Mouse (Mus musculus): Measurements from ENCODE around the gene Aqp11. TPM values are rescaled to one million over a fixed set of nuclear protein-coding genes. Genes with fewer than 3 reads are reported as not detected.

Gene Aqp11
- polyA plus RNA-seq, 1 experiment from 2014 or later, result 20.7 TPM

GRCm38 (mm10) chr7:97769020-97769419, 30.9 kb upstream of the Aqp11 start:
- no peaks in the 10 kb centered on the region for H3K9me3 ChIP-seq (replicated peaks; ENCODE audit: control insufficient read depth, low read length)
- WGBS, result 65% methylated on average over 4 of the region's 4 CpGs
- no peak for ATAC-seq (ENCODE audit: insufficient read depth, low FRiP score)
- H3K4me2 ChIP-seq (ENCODE audit: low read depth, low read length), result no peak overlapping the region
- H3K4me3 ChIP-seq (replicated peaks; ENCODE audit: low read length), result no peak overlapping the region
- no peaks in the 10 kb centered on the region for H3K4me1 ChIP-seq (ENCODE audit: control insufficient read depth, insufficient read depth, low read length)
- no peaks in the 10 kb centered on the region for H3K36me3 ChIP-seq (ENCODE audit: control insufficient read depth, insufficient read depth, low read length)
- no peak overlapping the region for H3K9ac ChIP-seq (ENCODE audit: low read length)
- H3K27me3 ChIP-seq (ENCODE audit: control insufficient read depth, insufficient read depth, low read length), result no peaks in the 10 kb centered on the region
- H3K27ac ChIP-seq (ENCODE audit: low read length), result no peak overlapping the region

GRCm38 (mm10) chr7:97767841-97768240, 29.8 kb upstream of the Aqp11 start:
- Histone ChIP-seq H3K4me1 (ENCODE audit: control insufficient read depth, insufficient read depth, low read length) (no peaks in the 10 kb centered on the region), H3K36me3 (ENCODE audit: control insufficient read depth, insufficient read depth, low read length) (no peaks in the 10 kb centered on the region), H3K4me3 (replicated peaks; ENCODE audit: low read length) (no peak overlapping the region), H3K27ac (ENCODE audit: low read length) (no peak overlapping the region), H3K27me3 (ENCODE audit: control insufficient read depth, insufficient read depth, low read length) (no peaks in the 10 kb centered on the region), H3K4me2 (ENCODE audit: low read depth, low read length) (no peak overlapping the region), H3K9me3 (replicated peaks; ENCODE audit: control insufficient read depth, low read length) (no peaks in the 10 kb centered on the region), H3K9ac (ENCODE audit: low read length) (no peak overlapping the region)
- WGBS, result 64% methylated on average over 8 of the region's 8 CpGs
- no peak for ATAC-seq (ENCODE audit: insufficient read depth, low FRiP score)

DNA sequence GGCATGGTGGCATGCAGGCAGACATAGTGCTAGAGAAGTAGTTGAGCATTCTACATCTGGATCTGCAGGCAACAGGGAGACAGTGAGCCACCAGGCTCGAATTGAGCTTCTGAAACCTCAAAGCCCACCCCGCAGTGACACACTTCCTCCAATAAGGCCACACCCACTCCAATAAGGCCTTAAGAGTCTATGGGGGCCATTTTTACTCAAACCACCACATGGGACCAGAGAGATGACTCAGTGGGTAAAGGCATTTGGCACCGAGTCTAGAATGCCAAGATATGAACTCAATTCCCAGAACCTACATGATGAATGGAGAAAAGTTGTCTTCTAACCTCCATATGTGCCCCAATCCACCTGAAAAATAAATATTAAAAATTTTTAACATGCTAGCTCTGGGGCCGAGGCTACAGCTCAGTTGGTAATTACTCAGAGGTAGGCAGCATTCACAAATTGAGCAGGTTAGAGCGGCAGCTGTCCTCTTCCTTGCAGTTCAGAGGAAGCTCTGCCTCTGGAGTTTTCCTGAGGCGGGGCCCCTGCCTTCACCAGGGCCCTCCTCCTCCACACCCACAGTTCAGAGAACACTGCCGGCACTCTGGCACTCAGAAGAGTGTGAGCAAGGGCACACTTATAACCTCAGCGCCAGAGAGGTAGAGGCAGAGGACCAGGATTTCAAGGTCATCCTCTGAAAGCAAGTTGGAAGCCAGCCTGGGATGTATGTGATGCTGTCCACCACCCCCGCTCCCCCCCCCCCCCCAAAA, 28.5 kb upstream of the Aqp11 start:
- Histone ChIP-seq H3K27me3 (ENCODE audit: control insufficient read depth, insufficient read depth, low read length) (no peaks in the 10 kb centered on the region), H3K4me3 (replicated peaks; ENCODE audit: low read length) (no peak overlapping the region), H3K4me1 (ENCODE audit: control insufficient read depth, insufficient read depth, low read length) (no peaks in the 10 kb centered on the region), H3K36me3 (ENCODE audit: control insufficient read depth, insufficient read depth, low read length) (no peaks in the 10 kb centered on the region), H3K4me2 (ENCODE audit: low read depth, low read length) (no peak overlapping the region), H3K9ac (ENCODE audit: low read length) (no peak overlapping the region), H3K9me3 (replicated peaks; ENCODE audit: control insufficient read depth, low read length) (no peaks in the 10 kb centered on the region), H3K27ac (ENCODE audit: low read length) (no peak overlapping the region)
- ATAC-seq (ENCODE audit: insufficient read depth, low FRiP score), result peak; percentile 73
- 62% methylated on average over 9 of the region's 9 CpGs for WGBS

GRCm38 (mm10) chr7:97765963-97766347, 27.9 kb upstream of the Aqp11 start:
- 73% methylated on average over 5 of the region's 5 CpGs for WGBS
- no peak for ATAC-seq (ENCODE audit: insufficient read depth, low FRiP score)
- no peak overlapping the region for H3K4me2 ChIP-seq (ENCODE audit: low read depth, low read length)

DNA sequence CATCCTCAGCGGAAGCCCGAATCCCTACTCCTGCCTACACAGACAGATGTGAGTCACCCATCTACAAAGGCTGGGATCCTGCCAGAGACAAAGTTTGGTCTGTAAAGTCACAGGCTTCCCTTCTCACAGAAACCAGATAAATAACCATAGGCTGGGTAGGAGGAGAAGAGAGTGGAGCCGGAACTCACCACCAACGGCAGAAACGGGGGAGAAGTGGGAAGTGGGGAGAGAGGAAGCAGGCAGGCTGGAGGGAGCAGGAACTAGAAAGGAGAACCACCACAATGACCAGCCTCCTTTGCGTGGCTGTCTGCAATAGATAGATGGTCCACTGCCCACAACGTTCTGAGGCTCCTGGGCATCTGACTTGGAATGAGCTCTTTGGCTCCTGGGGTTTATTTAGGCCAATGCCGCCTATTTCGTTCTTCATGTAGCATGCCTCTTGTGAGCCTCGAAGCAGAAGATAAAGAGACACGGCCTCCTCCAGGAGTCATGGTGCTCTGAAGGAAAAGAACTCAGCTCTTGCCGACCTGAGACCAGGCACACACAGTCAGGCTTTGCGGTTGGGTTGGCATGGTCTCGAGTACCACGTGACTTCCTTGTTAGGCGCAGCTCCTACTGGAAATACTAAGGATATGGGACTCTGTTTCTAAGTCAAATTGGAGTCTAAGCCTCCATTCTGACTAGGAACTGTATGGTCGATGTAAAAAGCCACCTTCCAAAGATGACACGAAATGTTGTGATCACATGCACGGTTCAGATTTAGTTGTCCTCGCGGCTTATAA, 27.3 kb upstream of the Aqp11 start:
- no peak overlapping the region for H3K4me3 ChIP-seq (replicated peaks; ENCODE audit: low read length)
- 82% methylated on average over 21 of the region's 21 CpGs for WGBS
- H3K9me3 ChIP-seq (replicated peaks; ENCODE audit: control insufficient read depth, low read length), result no peaks in the 10 kb centered on the region
- no peaks in the 10 kb centered on the region for H3K4me1 ChIP-seq (ENCODE audit: control insufficient read depth, insufficient read depth, low read length)
- no peaks in the 10 kb centered on the region for H3K36me3 ChIP-seq (ENCODE audit: control insufficient read depth, insufficient read depth, low read length)
- ATAC-seq (ENCODE audit: insufficient read depth, low FRiP score), result no peak
- no peak overlapping the region for H3K4me2 ChIP-seq (ENCODE audit: low read depth, low read length)
- no peak overlapping the region for H3K9ac ChIP-seq (ENCODE audit: low read length)
- no peaks in the 10 kb centered on the region for H3K27me3 ChIP-seq (ENCODE audit: control insufficient read depth, insufficient read depth, low read length)
- H3K27ac ChIP-seq (ENCODE audit: low read length), result no peak overlapping the region

More at GRCm38 (mm10) chr7:97765963-97766347, 27.9 kb upstream of the Aqp11 start:
- Histone ChIP-seq H3K27me3 (ENCODE audit: control insufficient read depth, insufficient read depth, low read length) (no peaks in the 10 kb centered on the region), H3K4me1 (ENCODE audit: control insufficient read depth, insufficient read depth, low read length) (no peaks in the 10 kb centered on the region), H3K27ac (ENCODE audit: low read length) (no peak overlapping the region), H3K9me3 (replicated peaks; ENCODE audit: control insufficient read depth, low read length) (no peaks in the 10 kb centered on the region), H3K9ac (ENCODE audit: low read length) (no peak overlapping the region), H3K36me3 (ENCODE audit: control insufficient read depth, insufficient read depth, low read length) (no peaks in the 10 kb centered on the region), H3K4me3 (replicated peaks; ENCODE audit: low read length) (no peak overlapping the region)

DNA sequence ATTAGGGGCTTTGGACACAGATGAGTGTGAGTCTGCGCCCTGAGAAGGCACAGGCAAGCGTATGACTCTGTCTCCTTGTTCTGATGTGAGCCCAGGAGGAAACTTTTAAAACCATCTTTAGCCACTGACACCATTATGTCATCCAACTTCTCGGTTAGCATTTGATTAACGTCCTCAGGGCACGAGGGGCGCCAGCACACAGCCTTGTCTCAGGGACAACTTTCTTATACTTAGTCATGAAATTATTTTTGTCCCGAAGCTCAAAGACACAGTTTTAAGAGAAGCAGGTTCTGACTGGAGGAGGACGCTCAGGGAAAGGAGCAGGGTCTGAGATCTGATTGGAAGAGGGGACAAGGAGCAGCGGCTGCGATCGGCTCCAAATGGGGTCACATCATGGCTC, 26.5 kb upstream of the Aqp11 start:
- ATAC-seq (ENCODE audit: insufficient read depth, low FRiP score), result no peak
- H3K9ac ChIP-seq (ENCODE audit: low read length), result no peak overlapping the region
- WGBS, result 75% methylated on average over 11 of the region's 11 CpGs

DNA sequence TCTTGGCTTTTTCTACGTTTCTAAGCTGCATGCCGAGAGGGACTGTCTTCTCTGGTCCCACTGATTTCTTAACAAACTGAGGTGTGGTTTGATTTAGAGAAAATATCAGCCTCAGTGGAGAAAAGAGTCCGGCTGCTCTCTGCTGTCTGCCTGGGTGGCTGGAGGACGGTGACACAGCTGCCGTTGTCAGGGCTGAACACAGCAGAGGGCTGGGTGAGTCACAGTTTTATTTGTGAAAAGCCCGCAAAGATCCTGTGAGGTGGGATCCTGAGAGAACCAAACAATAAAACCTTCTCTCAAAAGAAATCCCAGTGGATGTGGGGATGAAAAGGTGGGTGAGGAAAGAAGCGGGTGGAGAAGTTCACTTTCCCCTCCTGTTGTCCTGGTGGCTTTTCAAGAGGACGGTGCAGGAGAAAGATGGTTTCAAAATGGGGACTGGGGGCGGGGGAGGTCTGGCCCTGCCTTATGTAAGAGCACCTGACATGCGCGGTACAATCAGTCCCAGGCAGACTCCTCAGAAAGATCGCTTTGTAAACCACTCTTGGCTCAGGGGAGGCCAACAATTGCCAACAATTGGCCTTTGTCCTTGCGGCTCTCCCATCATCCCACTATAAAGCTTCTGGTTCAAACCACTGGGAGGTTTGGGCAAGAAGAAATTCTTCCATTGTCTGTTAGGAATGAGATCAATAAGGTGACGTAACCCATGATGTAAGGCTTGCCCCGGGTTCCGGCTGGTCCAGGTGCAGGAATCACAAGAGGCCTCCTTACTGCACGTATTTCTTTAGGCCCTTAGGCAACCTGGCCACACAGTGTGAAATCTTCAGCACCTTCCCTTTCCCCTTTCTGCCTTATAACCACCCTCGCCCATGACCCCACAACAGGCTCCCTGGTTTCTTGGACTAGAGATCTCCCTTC, 19.1 kb upstream of the Aqp11 start:
- no peak overlapping the region for H3K27ac ChIP-seq (ENCODE audit: low read length)
- no peak overlapping the region for H3K9ac ChIP-seq (ENCODE audit: low read length)
- no peaks in the 10 kb centered on the region for H3K4me1 ChIP-seq (ENCODE audit: control insufficient read depth, insufficient read depth, low read length)
- H3K9me3 ChIP-seq (replicated peaks; ENCODE audit: control insufficient read depth, low read length), result no peaks in the 10 kb centered on the region
- ATAC-seq (ENCODE audit: insufficient read depth, low FRiP score), result peak; percentile 47; the same call in 1 of the 2 replicates
- H3K36me3 ChIP-seq (ENCODE audit: control insufficient read depth, insufficient read depth, low read length), result no peaks in the 10 kb centered on the region
- no peaks in the 10 kb centered on the region for H3K27me3 ChIP-seq (ENCODE audit: control insufficient read depth, insufficient read depth, low read length)
- WGBS, result 56% methylated on average over 18 of the region's 18 CpGs
- H3K4me3 ChIP-seq (replicated peaks; ENCODE audit: low read length), result no peak overlapping the region
- H3K4me2 ChIP-seq (ENCODE audit: low read depth, low read length), result peak overlapping the region; percentile 2; the same call in 1 of the 2 replicates

More for the DNA sequence above, 26.5 kb upstream of the Aqp11 start:
- Histone ChIP-seq H3K27me3 (ENCODE audit: control insufficient read depth, insufficient read depth, low read length) (no peaks in the 10 kb centered on the region), H3K27ac (ENCODE audit: low read length) (no peak overlapping the region), H3K4me2 (ENCODE audit: low read depth, low read length) (no peak overlapping the region), H3K36me3 (ENCODE audit: control insufficient read depth, insufficient read depth, low read length) (no peaks in the 10 kb centered on the region), H3K4me3 (replicated peaks; ENCODE audit: low read length) (no peak overlapping the region), H3K9me3 (replicated peaks; ENCODE audit: control insufficient read depth, low read length) (no peaks in the 10 kb centered on the region), H3K4me1 (ENCODE audit: control insufficient read depth, insufficient read depth, low read length) (no peaks in the 10 kb centered on the region)

DNA sequence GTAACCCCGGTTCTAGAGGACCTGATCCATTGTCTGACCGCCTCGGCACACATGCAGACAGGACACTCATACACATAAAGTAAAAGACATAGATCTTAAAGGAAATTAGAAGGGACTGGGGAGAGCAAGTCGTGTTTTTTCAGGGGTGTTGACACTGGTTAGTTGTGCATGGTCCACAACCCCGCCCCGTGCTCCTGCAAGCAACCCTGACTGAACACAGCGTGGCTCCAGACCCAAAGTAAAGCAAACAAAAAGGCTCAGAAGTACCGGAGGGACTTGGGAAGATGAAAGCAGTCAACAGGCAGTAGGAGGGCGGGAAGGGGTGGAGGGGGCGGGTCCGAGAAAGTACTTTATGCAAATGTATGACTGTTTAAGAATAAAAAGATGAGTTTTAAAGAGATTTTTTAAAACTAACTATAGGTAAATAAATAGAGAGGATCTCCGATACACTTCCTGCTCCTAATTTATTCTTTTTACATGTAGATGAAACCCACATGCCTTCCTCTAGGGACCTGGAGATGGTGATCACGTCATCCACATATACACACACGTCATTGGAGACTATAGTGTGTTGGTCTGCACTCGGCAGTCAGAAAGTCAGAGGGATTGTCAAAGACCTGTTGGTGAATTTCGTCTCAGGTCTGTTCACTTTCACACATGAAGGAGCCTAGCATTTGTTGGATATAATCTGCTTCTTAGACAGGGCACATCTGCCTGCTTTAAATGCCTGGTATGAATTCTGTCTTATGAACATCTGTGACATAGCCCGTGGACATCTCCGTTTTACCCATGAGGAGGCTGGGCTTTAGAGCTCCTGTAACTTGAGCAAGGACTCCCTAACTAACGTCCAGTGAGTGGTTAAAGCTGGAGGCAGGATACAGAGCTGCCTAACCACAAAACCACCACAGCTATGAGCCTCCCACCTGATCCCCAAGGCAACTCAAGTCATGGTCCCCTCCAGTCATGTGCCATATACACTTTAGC, 11.4 kb upstream of the Aqp11 start:
- Histone ChIP-seq H3K9me3 (replicated peaks; ENCODE audit: control insufficient read depth, low read length) (no peaks in the 10 kb centered on the region), H3K27me3 (ENCODE audit: control insufficient read depth, insufficient read depth, low read length) (no peaks in the 10 kb centered on the region), H3K4me3 (replicated peaks; ENCODE audit: low read length) (peak overlapping the region; percentile 24), H3K9ac (ENCODE audit: low read length) (peak overlapping the region; percentile 62), H3K4me1 (ENCODE audit: control insufficient read depth, insufficient read depth, low read length) (peaks cover 11% of the 10 kb centered on the region), H3K4me2 (ENCODE audit: low read depth, low read length) (peak overlapping the region; percentile 48), H3K27ac (ENCODE audit: low read length) (peak overlapping the region; percentile 52), H3K36me3 (ENCODE audit: control insufficient read depth, insufficient read depth, low read length) (no peaks in the 10 kb centered on the region)
- peak; percentile 44 for ATAC-seq (ENCODE audit: insufficient read depth, low FRiP score)
- WGBS, result 32% methylated on average over 19 of the region's 19 CpGs

Data from stomach, embryonic 16.5 days (tissue).